Mouse (Mus musculus) heart, embryonic 10.5 days (tissue): ENCODE measurements around the gene Rprd1b. TPM values are rescaled to one million over a fixed set of nuclear protein-coding genes. Genes with fewer than 3 reads are reported as not detected.

ENCODE experiments used
- DNase-seq: peaks from one replicate; pipeline ENCODE4 v3.0.0-alpha.2; 2017; ENCODE audit warnings: low spot score
- H3K27ac ChIP-seq: fragments of 300-500 bp; sonication (generic); 2 replicates; pipeline ENCODE4 v1.5.1; 2016; ENCODE audit warnings: mild to moderate bottlenecking
- H3K27me3 ChIP-seq: fragments of 300-500 bp; sonication (generic); 2 replicates; pipeline ENCODE4 v1.6.1; 2016; ENCODE audit warnings: mild to moderate bottlenecking; ENCODE audit not compliant: poor library complexity, insufficient read depth, severe bottlenecking
- H3K36me3 ChIP-seq: fragments of 300-500 bp; sonication (generic); 2 replicates; pipeline ENCODE4 v1.6.1; 2016; ENCODE audit warnings: mild to moderate bottlenecking, moderate library complexity
- H3K4me1 ChIP-seq: fragments of 300-500 bp; sonication (generic); 2 replicates; pipeline ENCODE4 v1.6.1; 2016; ENCODE audit warnings: mild to moderate bottlenecking
- H3K4me3 ChIP-seq: fragments of 300-500 bp; sonication (generic); 2 replicates; pipeline ENCODE4 v1.5.1; 2016; ENCODE audit warnings: mild to moderate bottlenecking, moderate library complexity
- H3K9me3 ChIP-seq: fragments of 300-500 bp; sonication (generic); 2 replicates; pipeline ENCODE4 v1.6.1; 2016; ENCODE audit warnings: mild to moderate bottlenecking, moderate library complexity
- WGBS: fragments of 180-500 bp; shearing (Covaris S2); methylation state at CpG from one replicate; pipeline ENCODE4 v1.1.7; 2016; 5-methylcytosine and 5-hydroxymethylcytosine counted together
- polyA plus RNA-seq: library from polyadenylated mRNA; unstranded; fragments of >200 nt; fragmentation: Nextera tagmentation; extraction: Ambion mirVana; gene quantifications from 2 replicates; pipeline ENCODE4 v1.2.1, GENCODE M21; 2016

Rprd1b gene
- polyA plus RNA-seq, result 36.9 and 42.1 TPM in 2 replicates

DNA sequence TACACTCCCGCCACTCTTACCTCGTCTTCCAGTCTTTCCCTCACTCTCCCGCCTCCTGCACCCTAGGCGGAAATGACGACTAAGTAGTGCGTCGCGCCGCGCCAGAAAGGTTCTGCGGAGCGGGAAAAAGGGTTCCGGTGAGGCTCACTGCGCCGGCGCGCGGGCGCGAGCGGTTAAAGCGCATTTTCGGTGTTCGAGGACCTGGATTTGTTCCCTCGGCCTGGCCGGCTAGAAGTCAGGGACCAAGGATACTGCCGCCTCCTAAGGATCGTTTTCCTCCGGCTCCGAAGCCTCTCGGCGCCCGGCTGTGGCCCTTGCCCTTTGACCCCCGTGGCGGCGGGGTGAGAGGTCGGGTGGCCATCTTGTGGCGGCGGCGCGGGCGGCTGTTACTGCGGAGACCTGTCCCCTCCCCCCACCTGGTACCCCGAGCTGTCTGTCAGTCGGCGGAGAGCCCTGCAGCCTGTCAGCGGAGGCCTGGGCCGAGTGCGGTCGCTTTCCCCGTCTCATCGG, at the start of gene Rprd1b, which contains the start of gene Tti1:
Gene Rprd1b (plus strand): TSS at position 144 of the 510 bp plus-strand sequence.
Gene Tti1 (minus strand): TSS at position 80 of the 510 bp plus-strand sequence.
- H3K4me3 ChIP-seq, result peak within 1 kb of the TSS; percentile 95
- peak; percentile 97 for DNase-seq
- H3K27ac ChIP-seq, result peak within 1 kb of the TSS; percentile 97
- no peaks in the 10 kb centered on the region for H3K36me3 ChIP-seq
- peaks cover 31% of the 10 kb centered on the region for H3K4me1 ChIP-seq
- under 1% methylated on average over 52 of the region's 52 CpGs for WGBS
- H3K9me3 ChIP-seq, result no peaks in the 10 kb centered on the region
- no peaks in the 10 kb centered on the region for H3K27me3 ChIP-seq

DNA sequence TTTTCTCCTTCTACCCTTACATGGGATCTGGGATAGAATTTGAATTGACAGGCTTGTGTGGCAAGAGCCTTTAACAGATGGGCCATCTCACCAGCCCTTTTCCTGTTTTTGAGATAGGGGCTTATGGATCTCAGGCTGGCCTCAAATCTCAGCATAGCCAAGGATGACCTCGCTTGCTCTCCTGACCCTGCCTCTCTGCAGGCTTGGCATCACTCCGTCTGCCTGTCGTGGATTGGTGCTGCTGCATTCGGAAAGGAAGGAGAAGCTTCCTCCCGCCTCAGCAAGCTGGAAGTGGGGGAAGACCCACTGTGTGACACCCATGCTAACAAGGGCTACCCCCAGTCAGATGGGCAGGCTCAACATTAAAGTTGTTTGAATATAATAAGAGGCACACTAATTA, 49.1 kb upstream of the Rprd1b start:
- WGBS, result 64% methylated on average over 5 of the region's 5 CpGs
- H3K4me1 ChIP-seq, result peaks cover 24% of the 10 kb centered on the region
- H3K27me3 ChIP-seq, result peaks cover 24% of the 10 kb centered on the region

DNA sequence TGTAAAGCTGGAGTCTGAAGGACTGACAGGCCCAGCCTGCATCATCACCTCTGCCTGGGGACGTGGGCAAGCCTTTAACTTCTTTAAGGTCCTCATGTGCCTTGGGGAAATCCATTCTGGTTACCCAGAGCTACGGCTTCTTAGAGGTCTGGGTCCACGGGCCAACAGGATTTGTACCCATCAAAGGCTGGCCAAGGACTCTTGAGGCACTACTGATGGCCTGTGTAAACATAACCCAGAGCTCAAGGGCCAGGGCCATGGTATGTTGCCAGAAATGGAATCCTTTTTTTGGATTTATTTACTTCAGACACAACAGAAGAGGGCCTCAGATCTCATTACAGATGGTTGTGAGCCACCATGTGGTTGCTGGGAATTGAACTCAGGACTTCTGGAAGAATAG, 45.6 kb upstream of the Rprd1b start:
- no peak overlapping the region for H3K4me3 ChIP-seq
- peaks cover 28% of the 10 kb centered on the region for H3K4me1 ChIP-seq
- WGBS, result 82% methylated on average over 3 of the region's 3 CpGs
- no peak for DNase-seq
- H3K36me3 ChIP-seq, result peaks cover 26% of the 10 kb centered on the region; the same call in 1 of the 2 replicates
- H3K27me3 ChIP-seq, result no peaks in the 10 kb centered on the region
- no peak overlapping the region for H3K27ac ChIP-seq
- H3K9me3 ChIP-seq, result no peaks in the 10 kb centered on the region

More for the DNA sequence above, 49.1 kb upstream of the Rprd1b start:
- no peak overlapping the region for H3K4me3 ChIP-seq
- peaks cover 21% of the 10 kb centered on the region; the same call in 1 of the 2 replicates for H3K36me3 ChIP-seq
- DNase-seq, result no peak
- H3K27ac ChIP-seq, result no peak overlapping the region
- no peaks in the 10 kb centered on the region for H3K9me3 ChIP-seq

DNA sequence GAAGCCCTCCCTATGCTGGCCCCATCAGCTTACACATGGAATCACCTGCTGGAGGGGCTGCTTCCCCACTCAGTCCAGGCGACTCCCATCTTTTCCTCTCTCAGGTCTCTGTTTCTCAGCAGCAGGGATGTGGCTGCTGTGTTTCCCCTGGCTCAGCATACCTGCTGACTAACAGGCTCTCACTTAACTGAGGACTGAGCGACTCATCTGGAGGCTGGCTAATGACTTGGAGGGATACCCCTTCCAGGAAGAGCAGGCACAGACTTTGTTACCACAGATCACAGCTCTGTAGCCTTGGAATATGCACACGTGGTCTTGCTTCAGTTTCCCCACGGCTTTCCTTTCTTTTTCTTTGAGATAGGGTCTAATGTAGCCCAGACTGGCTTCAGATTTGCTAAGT, 45.0 kb upstream of the Rprd1b start:
- peaks cover 32% of the 10 kb centered on the region for H3K4me1 ChIP-seq
- H3K9me3 ChIP-seq, result no peaks in the 10 kb centered on the region
- WGBS, result 79% methylated on average over 4 of the region's 4 CpGs
- H3K4me3 ChIP-seq, result no peak overlapping the region
- DNase-seq, result no peak
- no peaks in the 10 kb centered on the region for H3K27me3 ChIP-seq
- H3K36me3 ChIP-seq, result peaks cover 26% of the 10 kb centered on the region; the same call in 1 of the 2 replicates
- no peak overlapping the region for H3K27ac ChIP-seq

DNA sequence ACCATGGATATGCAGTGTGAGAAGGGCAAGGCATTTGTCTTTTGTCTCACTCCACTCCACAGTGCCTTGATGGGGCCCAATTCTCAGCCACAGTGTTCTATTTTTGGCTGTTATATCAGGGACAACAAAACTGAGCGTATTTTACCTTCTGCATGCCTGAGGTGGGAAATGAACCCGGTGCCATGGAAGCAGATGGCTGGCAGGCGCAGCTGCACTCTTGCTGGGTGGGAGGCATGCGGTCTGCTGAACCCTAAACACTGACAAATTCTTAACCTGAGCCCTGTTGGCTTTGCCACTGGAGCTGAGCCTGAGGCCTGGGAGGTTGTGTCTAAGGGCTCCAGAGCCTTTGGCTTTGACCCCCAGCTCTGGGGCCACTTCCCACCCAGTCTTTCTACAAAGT, 42.7 kb upstream of the Rprd1b start:
- H3K27ac ChIP-seq, result peak overlapping the region; percentile 74; the same call in 1 of the 2 replicates
- peaks cover 27% of the 10 kb centered on the region; the same call in 1 of the 2 replicates for H3K36me3 ChIP-seq
- WGBS, result 69% methylated on average over 4 of the region's 4 CpGs
- H3K4me1 ChIP-seq, result peaks cover 41% of the 10 kb centered on the region
- no peak for DNase-seq
- no peak overlapping the region for H3K4me3 ChIP-seq
- H3K9me3 ChIP-seq, result no peaks in the 10 kb centered on the region
- no peaks in the 10 kb centered on the region for H3K27me3 ChIP-seq

DNA sequence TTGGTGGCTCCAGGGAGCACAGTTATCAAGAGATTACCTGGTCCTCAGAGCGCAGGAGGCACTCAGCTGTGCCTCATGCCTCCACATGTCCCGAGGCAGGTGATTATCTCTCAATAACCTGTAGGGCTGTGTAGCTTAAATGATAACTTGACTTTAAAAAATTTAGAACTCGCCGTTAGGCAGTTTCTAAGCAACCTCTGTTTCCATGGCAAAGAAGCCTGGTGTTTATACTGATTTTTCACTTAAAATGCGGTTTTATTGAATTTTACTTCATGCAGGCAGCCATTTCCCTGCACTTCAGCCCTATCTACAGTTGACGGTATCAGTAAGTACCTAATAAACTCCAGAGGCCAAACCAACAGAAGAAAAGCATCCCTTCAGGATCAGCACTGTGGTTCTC, 42.1 kb upstream of the Rprd1b start:
- Histone ChIP-seq H3K9me3 (no peaks in the 10 kb centered on the region), H3K27ac (0 out of 2 replicates have a peak overlapping the region, but pooled peaks have one; percentile 74), H3K4me3 (no peak overlapping the region), H3K4me1 (peaks cover 41% of the 10 kb centered on the region), H3K27me3 (no peaks in the 10 kb centered on the region), H3K36me3 (peaks cover 30% of the 10 kb centered on the region)
- 73% methylated on average over 6 of the region's 6 CpGs for WGBS
- no peak for DNase-seq

DNA sequence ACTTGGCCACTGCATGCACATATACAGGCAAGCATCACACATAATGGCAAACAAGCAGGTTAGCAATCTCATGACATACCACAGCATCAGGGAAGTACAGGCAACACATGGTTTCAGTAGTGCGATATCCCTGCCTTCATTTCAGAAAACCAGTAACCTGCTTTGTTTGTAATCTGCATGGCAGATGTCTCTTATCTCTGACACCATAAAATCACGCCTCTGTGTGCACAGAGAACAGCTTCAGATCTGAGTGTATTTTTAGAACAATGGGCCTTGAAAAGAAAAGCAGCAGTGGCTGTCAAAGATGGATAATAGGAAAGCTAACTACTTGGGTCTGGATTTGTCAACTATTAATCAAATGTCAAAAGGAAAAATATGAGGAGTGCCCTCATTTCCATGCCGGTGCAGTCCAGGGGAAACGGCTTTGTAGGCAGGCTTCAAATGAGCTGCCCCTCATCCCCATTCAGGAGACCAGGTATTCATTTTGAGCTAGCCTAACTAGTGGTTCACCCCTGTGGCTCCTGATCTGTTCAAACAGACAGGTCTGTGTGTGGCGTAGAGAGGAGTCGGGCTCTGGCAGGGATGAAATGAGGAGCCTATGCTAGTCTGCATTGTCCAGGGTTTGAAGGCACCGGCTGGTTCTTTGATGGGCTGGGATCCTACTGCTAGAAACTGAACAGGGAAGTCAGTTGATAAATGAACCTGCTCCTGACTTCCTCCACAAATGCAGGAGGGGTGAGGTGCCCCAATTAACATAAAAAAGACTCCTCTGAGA, 39.7 kb upstream of the Rprd1b start:
- H3K27ac ChIP-seq, result no peak overlapping the region
- 63% methylated on average over 7 of the region's 7 CpGs for WGBS
- DNase-seq, result no peak
- no peak overlapping the region for H3K4me3 ChIP-seq
- H3K9me3 ChIP-seq, result no peaks in the 10 kb centered on the region
- H3K4me1 ChIP-seq, result peaks cover 41% of the 10 kb centered on the region
- H3K36me3 ChIP-seq, result peaks cover 36% of the 10 kb centered on the region
- no peaks in the 10 kb centered on the region for H3K27me3 ChIP-seq

DNA sequence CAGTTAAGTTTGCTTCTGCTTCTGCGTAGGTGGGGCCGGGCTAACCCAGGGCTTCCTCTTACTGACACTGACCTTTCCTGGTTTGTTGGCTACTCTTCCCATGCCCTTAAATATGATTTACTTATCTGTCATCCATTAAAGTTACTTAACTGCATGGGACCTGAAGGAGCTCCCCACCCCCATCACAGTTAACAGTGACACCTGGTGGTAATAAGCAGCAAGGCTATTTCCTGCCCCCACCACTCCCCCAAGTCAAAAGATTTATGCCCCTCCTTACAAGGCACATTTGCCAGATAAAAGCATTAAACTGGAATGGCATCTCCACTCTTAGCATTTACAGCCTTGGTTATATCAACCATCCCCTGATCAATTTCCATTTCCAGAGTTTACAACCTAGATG, 38.4 kb upstream of the Rprd1b start:
- Histone ChIP-seq H3K9me3 (no peaks in the 10 kb centered on the region), H3K27me3 (no peaks in the 10 kb centered on the region), H3K27ac (no peak overlapping the region), H3K36me3 (peaks cover 48% of the 10 kb centered on the region), H3K4me1 (peaks cover 39% of the 10 kb centered on the region), H3K4me3 (no peak overlapping the region)
- WGBS, result 90% methylated on average over 2 of the region's 2 CpGs
- DNase-seq, result no peak

DNA sequence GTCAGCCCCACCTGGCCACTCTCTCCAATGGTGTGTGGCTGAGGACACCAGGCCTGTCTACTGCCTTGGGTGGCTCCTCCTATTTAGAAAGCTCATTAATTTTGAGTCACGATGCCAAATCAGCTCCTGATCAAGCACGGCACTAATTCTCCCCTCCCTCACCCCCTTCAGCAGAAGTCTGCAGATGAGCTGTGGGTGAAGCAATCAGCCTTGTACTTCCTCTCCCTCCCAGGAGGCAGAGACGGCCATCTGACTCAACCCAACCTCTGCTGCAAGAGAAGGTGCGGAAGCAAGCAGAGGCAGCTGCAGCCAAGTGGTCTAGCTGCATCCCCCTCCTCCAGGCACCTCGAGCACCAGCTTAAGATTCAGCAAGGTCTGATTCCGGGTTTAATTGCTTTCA, 37.3 kb upstream of the Rprd1b start:
- Histone ChIP-seq H3K9me3 (no peaks in the 10 kb centered on the region), H3K27ac (no peak overlapping the region), H3K36me3 (peaks cover 51% of the 10 kb centered on the region), H3K4me1 (peaks cover 28% of the 10 kb centered on the region), H3K4me3 (no peak overlapping the region), H3K27me3 (no peaks in the 10 kb centered on the region)
- no peak for DNase-seq
- WGBS, result 75% methylated on average over 6 of the region's 6 CpGs

DNA sequence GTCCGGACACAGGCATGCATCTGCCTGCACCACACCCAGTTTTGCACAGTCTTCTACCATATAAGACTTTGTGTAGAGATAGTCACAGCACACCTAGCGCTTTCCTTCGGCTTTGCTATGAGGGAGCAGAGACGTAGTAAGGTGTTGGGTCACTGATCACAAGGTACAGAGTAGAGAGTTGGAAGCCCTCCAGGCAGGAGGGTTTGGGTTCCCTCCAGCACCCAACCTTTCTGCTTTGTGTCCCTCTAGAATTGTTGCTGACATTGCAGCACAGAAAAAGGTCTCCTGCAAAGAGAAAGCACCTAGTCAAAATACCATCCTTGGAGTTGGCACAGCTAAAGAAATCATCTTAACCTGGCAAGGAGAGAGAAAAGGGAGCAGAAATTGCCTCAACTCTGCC, 35.8 kb upstream of the Rprd1b start:
- no peak overlapping the region for H3K27ac ChIP-seq
- H3K4me1 ChIP-seq, result peaks cover 18% of the 10 kb centered on the region
- 91% methylated on average over 4 of the region's 4 CpGs for WGBS
- DNase-seq, result no peak
- no peak overlapping the region for H3K4me3 ChIP-seq
- peaks cover 64% of the 10 kb centered on the region for H3K36me3 ChIP-seq
- H3K27me3 ChIP-seq, result no peaks in the 10 kb centered on the region
- no peaks in the 10 kb centered on the region for H3K9me3 ChIP-seq

DNA sequence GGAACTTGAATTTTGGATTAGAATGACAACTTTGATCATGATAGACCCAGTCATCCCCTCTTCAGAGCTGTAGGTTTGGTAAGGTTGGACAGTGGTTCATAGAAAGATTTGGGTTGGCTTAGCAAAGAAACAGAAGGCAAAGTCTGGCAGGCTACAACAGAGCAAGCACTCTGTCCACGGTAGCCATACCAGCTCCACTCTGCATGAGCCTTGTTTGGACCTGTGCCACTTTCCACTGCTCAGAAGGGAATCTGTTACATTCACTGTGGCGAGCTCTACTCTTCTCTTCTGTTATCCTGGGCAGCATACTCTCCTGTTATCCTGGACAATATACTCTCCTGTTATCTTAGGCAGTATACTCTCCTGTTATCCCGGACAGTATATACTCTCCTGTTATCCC, 29.5 kb upstream of the Rprd1b start:
- H3K27ac ChIP-seq, result no peak overlapping the region
- peaks cover 37% of the 10 kb centered on the region for H3K36me3 ChIP-seq

DNA sequence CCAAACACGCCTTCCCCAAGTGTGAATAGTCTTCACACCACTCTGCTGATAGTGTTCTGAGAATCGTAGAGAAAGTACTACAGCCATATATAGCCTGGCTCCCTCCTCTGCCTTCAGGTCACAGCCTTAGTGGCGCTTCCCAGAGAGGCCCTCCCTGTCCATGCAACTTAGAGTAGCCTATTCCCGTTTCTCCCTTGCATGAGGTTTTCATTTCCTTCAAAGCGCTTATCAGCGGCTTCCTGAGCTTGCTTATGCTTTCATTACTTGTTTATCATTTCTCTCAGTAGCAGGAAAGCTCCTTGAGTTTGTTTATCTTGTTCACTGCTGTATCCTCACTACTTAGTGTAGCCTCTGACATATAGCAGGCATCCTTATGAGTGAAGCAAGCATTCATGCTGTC, 23.7 kb upstream of the Rprd1b start:
- Histone ChIP-seq H3K4me3 (no peak overlapping the region), H3K36me3 (peaks cover 51% of the 10 kb centered on the region), H3K4me1 (peaks cover 19% of the 10 kb centered on the region), H3K27me3 (no peaks in the 10 kb centered on the region), H3K9me3 (no peaks in the 10 kb centered on the region), H3K27ac (no peak overlapping the region)
- no peak for DNase-seq
- WGBS, result 52% methylated on average over 6 of the region's 6 CpGs

More for the DNA sequence above, 29.5 kb upstream of the Rprd1b start:
- Histone ChIP-seq H3K9me3 (no peaks in the 10 kb centered on the region), H3K4me1 (peaks cover 8% of the 10 kb centered on the region), H3K4me3 (no peak overlapping the region), H3K27me3 (no peaks in the 10 kb centered on the region)
- 78% methylated on average over 3 of the region's 3 CpGs for WGBS
- DNase-seq, result no peak

DNA sequence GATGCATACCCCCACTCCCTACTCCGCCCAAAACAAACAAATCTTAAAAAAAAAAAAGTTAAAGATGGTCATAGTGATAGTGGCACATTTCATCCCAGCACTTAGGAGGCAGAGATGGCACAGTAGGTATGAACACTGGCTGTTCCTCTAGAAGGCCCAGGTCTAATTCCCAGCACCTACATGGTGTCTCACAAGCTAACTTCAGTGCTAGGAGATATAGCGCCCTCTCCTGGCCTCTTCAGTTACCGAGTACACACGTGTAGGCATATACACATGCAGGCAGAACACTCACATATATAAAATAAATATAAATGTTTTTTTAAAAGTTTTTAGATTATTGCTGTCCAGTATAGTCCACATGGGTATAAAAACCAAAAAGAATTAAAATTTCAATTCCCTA, 22.7 kb upstream of the Rprd1b start:
- H3K27ac ChIP-seq, result no peak overlapping the region
- DNase-seq, result no peak
- H3K36me3 ChIP-seq, result peaks cover 55% of the 10 kb centered on the region
- H3K9me3 ChIP-seq, result no peaks in the 10 kb centered on the region
- peaks cover 19% of the 10 kb centered on the region for H3K4me1 ChIP-seq
- H3K27me3 ChIP-seq, result no peaks in the 10 kb centered on the region
- no peak overlapping the region for H3K4me3 ChIP-seq
- 90% methylated on average over 4 of the region's 4 CpGs for WGBS
